Mouse (Mus musculus) CH12.LX (cell line): ENCODE measurements around the gene Atp8a2.

Source experiments
- CTCF ChIP-seq, 2 experiments: IDR thresholded peaks in 1 of 2; conservative IDR thresholded peaks in 1 of 2; 2 replicates each; pipeline ENCODE4 v1.5.1; 2011 to 2012; ENCODE audit warnings: low read depth in 2 of 2, low read length in 2 of 2, improper control_type of control experiment in 1 of 2, inconsistent platforms in 1 of 2, mild to moderate bottlenecking in 1 of 2, moderate library complexity in 1 of 2
- ELF1 ChIP-seq: IDR thresholded peaks from 2 replicates; pipeline ENCODE4 v1.6.1; 2014; ENCODE audit warnings: low read depth, mild to moderate bottlenecking, inconsistent platforms, low read length, improper control_type of control experiment
- MAFK ChIP-seq: IDR thresholded peaks from 2 replicates; pipeline ENCODE4 v1.6.1; 2011; ENCODE audit warnings: low read length, improper control_type of control experiment; ENCODE audit not compliant: insufficient replicate concordance
- MXI1 ChIP-seq: IDR thresholded peaks from 2 replicates; pipeline ENCODE4 v1.6.1; 2011; ENCODE audit warnings: mild to moderate bottlenecking, low read depth, low read length, improper control_type of control experiment
- NELFE ChIP-seq: IDR thresholded peaks from 2 replicates; pipeline ENCODE4 v1.6.1; 2011; ENCODE audit warnings: low read depth, low read length, improper control_type of control experiment
- ZKSCAN1 ChIP-seq: IDR thresholded peaks from 2 replicates; pipeline ENCODE4 v1.6.1; 2012; ENCODE audit warnings: low read depth, inconsistent platforms, low read length, improper control_type of control experiment, borderline replicate concordance
- ZNF384 ChIP-seq: IDR thresholded peaks from 2 replicates; pipeline ENCODE4 v1.6.1; 2012; ENCODE audit warnings: low read depth, low read length, improper control_type of control experiment, inconsistent platforms

DNA sequence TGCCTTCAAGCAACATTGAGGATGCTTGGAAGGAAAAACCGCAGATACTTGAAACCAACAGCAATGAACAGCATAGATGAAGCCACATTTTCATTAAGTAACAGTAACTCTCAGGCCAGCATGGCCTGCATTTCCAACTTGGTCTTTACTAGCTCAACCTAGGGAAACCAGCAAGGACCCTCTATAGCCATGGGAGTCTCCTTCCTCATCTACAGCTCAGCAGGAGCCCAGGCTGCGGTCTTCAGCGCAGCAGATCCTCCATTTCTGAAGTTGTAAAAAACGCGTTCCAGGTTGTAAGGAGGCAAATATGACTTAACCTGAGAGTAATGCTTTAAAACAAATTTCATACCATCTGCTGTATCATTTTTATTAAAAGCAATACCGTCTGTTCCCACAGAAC, 447.0 kb downstream of the Atp8a2 start:
- TF ChIP-seq MAFK (no peak), ZNF384 (no peak), CTCF (conservative IDR thresholded peaks at IDR 0.05 in 1 of 2, IDR thresholded peaks at IDR 0.05 in 1 of 2; ENCODE audit: low read depth in 2 of 2, low read length in 2 of 2) (no peak), NELFE (no peak), ZKSCAN1 (no peak), MXI1 (no peak), ELF1 (no peak)
